Mouse (Mus musculus) brown adipose tissue, adult 24 weeks (tissue): ENCODE results near the gene Fat3. TPM values are rescaled to one million over a fixed set of nuclear protein-coding genes. Genes with fewer than 3 reads are reported as not detected.

ENCODE experiments used
- H3K27ac ChIP-seq: fragments of 200-500 bp; replicated peaks from 2 replicates; pipeline ENCODE4 v1.5.1; 2012; ENCODE audit warnings: low read depth, mild to moderate bottlenecking, low read length
- H3K4me1 ChIP-seq: fragments of 200-500 bp; 2 replicates; pipeline ENCODE4 v1.6.1; 2012; ENCODE audit warnings: low read length, mixed read lengths; ENCODE audit not compliant: control insufficient read depth, insufficient read depth, insufficient read length
- H3K4me3 ChIP-seq: fragments of 200-500 bp; 2 replicates; pipeline ENCODE4 v1.5.1; 2012; ENCODE audit warnings: low read depth, mild to moderate bottlenecking, low read length, moderate library complexity; ENCODE audit not compliant: insufficient read depth
- polyA plus RNA-seq: library from polyadenylated mRNA; stranded (reverse); fragments of >200 nt; gene quantifications from 2 replicates; pipeline ENCODE4 v1.2.4, GENCODE M21; 2012; ENCODE audit not compliant: missing spikeins, insufficient read depth, insufficient read length

The Fat3 gene
- polyA plus RNA-seq, 1 experiment: not detected

DNA sequence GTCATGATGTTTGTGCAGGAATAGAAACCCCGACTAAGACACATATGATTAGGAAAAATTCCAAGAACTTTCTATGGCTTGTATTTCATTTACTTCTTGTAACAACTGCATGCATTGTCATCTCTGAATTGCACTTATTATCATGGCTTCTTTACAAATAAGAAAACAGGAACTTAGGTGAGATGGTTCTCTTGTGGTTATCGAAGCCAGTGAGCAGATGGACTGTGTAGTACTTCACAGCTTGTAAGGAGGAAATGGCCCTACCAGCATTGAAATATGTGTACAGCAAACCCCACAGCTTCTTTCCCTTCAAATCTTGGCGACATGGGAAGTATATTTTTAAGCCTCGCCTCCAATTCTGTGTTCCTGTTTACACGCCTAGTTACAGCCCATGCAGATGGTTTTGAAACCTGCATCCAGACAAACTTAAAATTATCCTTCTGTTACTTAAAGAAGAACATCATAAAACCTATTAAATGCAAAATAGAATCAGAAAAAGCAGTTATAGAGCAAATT is 570.1 kb downstream of the Fat3 start:
- H3K4me3 ChIP-seq: no peak overlapping the region
- H3K27ac ChIP-seq: no peak overlapping the region

DNA sequence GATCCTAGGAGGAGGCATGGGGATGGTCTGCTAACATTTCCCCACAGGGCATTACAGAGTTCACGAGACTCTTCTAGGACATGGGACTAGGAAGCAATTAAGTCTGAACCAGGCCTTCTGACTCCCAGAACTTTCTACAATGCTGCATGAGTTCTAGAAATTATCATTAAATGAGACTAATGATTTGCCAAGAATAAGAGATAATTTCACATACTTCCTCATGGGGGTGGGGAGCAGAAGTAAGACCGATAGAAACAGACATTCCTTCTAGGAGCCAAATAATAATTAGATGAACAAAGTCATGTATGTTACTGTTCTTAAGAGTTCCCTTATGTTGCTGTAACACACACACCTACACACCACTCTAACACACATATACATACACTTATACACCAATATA is 572.8 kb downstream of the Fat3 start:
- H3K4me1 ChIP-seq: no peaks in the 10 kb centered on the region
- no peak overlapping the region for H3K27ac ChIP-seq
- H3K4me3 ChIP-seq: no peak overlapping the region

More for the DNA sequence above, 570.1 kb downstream of the Fat3 start:
- no peaks in the 10 kb centered on the region for H3K4me1 ChIP-seq

DNA sequence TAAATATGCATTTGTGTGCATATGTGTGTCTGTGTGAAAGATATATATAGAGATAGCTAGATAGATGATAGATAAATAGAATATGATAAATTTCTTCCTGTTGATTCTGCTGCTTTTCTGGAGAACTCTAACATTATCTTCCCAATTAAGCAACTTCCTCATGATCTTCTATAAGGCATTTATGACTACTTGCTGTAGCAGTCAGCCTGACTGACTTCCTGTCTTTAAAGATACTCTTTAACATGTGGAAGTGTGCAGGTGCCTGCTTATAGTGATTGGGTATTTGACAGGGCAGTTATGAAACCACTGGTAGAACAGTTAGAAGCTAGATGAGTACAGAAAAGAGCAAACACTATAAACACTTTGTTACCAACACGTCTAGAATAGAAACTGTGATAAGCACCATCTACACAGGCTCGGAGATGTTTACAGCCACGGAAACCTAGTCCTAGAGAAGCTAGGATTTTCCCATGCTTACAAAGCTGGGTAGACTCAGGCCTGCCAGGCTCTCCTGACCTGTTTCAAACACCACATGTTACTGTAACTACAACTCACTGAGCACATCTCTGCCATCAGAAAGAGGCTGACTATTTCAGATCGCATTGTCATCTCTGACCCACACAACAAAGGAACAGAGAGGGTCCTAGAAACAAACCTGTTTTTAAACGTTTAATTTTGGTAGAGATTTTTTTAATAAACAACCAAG is 573.6 kb downstream of the Fat3 start:
- no peaks in the 10 kb centered on the region for H3K4me1 ChIP-seq
- H3K4me3 ChIP-seq: no peak overlapping the region
- no peak overlapping the region for H3K27ac ChIP-seq

DNA sequence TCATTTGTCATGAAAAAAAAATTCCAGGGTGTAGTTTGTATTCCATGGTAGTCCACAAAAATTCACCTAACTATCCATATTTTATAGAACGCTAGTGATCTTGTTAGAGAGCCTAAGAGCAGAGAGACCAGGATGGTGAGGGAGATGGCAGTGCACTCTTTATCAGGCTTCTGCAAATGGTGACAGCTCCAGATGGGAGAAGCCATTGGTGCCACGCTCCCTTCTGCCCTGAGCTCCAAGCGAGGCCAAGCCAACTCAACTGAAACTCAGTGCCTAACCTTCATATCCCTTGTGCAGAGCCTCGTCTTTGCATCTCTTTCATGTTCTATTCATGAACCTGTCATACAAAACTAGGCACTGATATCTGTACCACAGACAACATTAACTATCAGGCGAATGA is 575.8 kb downstream of the Fat3 start:
- no peak overlapping the region for H3K27ac ChIP-seq
- no peak overlapping the region for H3K4me3 ChIP-seq
- H3K4me1 ChIP-seq: no peaks in the 10 kb centered on the region

DNA sequence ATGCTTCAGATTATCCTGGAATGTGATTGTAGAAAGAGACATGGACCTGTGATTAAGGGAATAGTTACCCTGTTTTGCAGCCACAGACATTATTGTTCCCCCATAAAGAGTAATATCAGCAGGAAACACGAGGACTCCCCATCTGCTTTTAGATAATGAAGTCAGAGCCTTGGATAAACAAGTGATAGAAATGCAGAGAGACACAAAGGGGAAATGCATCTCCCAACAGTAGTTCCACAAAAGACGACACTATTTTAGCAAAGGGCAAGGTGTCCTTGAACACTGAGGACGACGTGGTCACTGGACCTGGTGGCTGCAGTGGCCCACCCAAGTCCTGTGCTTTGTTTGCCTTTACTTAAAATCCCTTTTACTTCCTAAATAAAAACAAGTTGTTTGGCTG is 580.8 kb downstream of the Fat3 start:
- H3K4me3 ChIP-seq: no peak overlapping the region
- no peaks in the 10 kb centered on the region for H3K4me1 ChIP-seq
- no peak overlapping the region for H3K27ac ChIP-seq

DNA sequence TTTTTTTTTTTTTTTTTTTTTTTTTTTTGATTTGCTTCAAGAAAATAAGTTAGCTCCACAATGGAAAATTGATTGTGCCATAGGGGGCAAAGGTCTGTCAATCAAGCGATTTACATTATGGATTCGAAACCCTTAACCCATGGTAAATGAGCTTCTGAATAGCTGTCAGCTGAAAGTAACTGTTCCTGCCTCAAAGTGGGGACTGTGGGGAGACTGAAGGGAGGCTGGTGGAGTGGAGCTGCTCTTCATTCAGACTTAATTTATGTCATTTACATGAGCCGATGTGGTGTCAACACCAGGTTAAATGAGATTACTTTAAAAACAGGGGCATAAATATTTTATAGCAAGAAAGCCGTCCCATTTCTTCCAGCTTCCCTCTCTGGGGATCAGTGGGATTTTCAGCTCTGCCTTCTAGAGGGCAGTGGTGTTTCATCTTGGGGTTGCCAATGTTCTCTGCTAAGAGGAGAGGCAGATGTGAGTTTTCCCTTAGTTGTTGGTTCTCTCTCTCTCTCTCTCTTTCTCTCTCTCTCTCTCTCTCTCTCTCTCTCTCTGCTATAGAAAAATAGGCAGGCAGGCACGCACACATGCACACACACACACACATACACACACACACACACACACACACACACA is 581.6 kb downstream of the Fat3 start:
- no peak overlapping the region for H3K4me3 ChIP-seq
- H3K4me1 ChIP-seq: no peaks in the 10 kb centered on the region
- no peak overlapping the region for H3K27ac ChIP-seq

DNA sequence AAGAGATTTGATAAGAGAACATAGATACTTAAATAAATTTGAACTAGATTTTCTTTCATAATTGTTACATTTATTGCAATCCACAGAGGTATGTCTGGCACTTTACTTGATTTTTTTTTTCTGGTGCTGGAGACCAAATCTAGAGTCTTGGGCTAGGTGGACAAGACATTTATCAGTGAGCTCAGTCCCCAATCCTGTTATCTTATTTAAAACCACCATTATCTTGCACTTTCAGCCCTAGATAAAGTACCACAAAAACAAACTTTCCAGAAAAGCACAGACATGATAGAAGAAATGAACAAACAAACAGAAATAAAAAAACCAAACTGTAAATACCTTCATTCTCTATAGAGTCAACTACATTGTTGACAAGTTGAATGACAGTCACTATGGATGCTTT is 584.5 kb downstream of the Fat3 start:
- Histone ChIP-seq H3K4me3 (no peak overlapping the region), H3K27ac (no peak overlapping the region), H3K4me1 (no peaks in the 10 kb centered on the region)

DNA sequence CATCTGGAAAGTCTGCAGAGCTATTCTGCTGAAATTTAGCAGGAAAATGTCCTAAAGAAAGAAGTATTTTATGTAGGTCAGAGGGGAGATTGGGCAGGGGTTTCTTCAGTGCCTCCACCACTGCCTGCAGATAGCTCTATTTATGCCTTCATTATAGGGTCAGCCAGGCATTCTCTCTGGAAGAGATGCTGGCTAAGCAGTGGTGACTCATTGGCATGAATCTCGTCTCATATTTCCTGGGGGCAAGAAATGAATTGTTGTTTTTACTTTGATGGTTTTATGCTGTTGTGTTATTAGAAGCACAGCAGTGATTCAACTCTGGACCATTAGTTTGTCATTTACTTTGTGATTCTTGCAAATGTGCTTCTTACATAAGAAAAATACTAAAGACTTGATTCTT is 588.4 kb downstream of the Fat3 start:
- Histone ChIP-seq H3K4me3 (no peak overlapping the region), H3K27ac (no peak overlapping the region), H3K4me1 (no peaks in the 10 kb centered on the region)

DNA sequence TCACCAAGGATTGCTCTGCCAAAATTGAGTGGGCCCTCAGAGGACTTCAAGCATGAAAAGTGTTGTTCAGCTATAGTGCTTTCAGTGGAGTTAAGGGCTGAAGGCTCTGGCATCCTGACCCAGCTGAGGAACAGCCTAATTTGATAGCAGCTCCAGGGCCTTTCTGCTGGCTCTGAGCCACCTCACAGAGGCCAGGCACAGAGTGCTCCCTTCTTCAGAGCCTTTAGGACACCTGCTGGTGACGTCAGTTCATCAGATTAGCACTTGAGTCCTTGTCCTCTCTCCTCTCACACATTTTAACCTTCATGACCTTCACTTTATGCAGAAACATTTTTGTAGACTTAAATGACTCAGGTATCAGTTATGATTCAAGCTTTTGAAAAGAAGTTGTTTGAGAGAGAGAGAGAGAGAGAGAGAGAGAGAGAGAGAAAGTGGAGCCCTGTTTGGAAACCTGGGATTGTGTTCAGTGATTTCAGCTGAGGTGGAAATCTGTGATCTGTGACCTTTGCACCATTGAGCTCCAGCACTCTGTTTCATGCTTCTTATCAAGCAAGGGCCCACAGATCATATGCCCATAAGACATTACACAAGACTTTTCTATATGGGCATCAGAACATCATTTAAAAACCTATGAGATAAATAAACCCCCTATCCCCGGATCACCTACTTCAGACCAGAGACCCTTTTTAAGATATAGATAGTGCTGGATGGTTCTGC is 591.5 kb downstream of the Fat3 start:
- H3K27ac ChIP-seq: no peak overlapping the region
- H3K4me3 ChIP-seq: no peak overlapping the region
- no peaks in the 10 kb centered on the region for H3K4me1 ChIP-seq

DNA sequence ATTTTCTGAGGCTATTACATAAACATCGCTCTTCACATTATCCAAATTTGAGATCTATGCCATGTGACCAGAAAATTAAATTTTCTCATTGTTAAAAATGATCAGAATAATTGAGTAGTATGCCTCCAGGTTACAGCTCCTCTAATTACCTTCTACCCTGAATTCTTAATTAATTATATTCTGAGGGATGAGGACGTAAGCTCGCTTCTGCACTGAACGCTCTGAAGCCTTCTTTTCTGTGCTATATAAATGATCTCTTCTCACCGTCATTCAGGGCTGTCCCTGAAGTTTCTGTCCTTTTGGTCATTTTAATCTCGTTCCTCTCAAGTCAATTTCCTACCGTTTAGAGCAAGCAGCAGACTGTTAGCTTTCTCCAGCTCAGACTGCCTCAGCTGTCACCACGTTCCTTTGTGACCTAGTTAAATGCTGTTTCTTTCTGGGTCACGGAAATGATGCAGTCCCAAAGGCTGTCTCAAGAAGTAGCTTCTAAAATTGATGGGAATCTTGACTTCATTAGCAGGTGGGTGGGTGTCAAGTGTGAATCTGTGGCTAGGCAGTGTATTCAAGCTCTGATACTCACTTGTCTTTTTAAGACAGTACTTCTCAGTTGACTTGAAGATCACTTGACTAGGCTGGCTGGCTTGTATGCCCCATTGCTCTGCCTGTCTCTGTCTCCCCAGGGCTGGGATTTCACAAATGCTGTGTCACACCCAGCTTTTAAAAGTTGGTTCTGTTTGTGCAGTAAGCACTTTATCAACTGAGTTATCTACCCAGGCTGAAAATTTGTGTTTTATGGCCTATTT is 596.9 kb downstream of the Fat3 start:
- H3K4me3 ChIP-seq: no peak overlapping the region
- H3K4me1 ChIP-seq: no peaks in the 10 kb centered on the region
- no peak overlapping the region for H3K27ac ChIP-seq

DNA sequence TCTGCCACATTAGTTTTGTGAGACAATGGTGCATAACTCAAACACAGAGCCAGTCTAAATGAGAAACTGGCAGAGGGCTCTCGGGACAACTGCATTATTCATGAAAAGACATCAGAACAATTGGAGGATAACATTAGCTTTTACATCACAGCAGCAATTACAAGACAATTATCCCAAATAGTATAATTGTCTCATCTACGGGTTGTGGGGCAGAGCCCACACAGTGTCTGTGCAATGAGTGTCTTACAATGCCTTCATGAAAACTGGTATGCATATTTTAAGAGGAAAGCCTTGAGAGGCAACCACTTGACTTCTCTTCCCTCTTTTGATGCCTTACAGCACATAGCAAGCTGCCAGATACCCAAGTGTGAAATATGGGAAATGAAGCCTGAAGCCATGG is 603.0 kb downstream of the Fat3 start:
- Histone ChIP-seq H3K27ac (no peak overlapping the region), H3K4me3 (no peak overlapping the region), H3K4me1 (no peaks in the 10 kb centered on the region)

DNA sequence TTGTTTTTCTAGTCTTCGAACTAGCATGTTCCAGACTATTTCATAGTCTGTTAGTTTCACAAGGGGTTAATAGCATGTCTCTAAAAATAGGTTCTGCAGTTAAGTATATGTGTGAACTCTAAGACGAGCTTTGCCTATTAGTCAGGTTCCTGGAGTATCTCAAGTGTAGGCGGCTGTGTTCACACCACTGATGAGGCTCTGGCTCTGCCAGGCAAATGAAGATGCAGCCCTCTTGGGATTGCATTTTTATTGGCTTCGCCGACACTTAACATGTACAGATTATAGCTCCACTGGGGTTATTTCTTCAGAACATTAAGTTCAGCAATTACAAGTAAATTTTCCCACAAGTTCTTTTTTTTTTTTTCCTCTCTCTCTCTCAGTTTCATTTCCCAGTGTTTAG is 614.3 kb downstream of the Fat3 start:
- H3K4me3 ChIP-seq: no peak overlapping the region
- H3K4me1 ChIP-seq: no peaks in the 10 kb centered on the region
- H3K27ac ChIP-seq: no peak overlapping the region

DNA sequence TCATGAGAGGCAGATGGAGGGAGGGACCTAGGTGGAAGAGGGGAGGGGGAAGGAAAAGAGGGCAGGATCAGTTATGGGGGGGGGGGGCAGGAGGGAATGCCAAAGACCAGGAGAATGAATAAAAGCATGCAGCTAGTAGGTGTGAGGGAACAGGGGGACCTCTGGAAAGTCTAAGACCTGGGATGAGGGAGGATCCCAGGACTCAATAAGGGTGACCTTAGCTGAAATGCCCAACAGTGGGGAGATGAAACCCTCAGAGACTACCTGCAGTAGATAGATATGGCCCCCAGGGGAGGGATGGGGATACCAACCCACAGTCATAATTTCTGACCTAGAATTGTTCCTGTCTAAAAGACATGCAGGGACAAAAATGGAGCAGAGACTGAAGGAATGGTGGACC is 620.3 kb downstream of the Fat3 start:
- Histone ChIP-seq H3K27ac (no peak overlapping the region), H3K4me3 (no peak overlapping the region), H3K4me1 (no peaks in the 10 kb centered on the region)

DNA sequence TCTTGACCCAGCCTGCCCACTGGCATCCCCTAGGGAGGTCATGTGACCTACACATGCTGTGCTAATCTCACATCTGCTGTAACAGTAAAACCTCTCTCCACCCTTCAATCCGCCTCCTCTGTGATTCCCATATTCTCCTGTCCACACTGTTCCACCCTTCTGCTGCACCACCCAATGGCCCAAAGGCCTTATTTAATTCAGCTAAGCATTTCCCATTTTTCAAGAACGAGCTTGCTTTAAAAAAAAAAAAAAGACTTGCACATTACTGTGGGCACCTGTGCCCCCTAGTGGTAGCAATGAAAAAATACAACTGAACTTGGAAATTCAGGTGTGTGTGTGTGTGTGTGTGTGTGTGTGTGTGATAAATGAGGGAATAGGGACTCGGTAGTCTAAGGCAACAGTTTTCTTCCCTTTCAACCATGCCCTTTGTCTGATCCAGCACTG is 620.9 kb downstream of the Fat3 start:
- no peak overlapping the region for H3K4me3 ChIP-seq
- no peak overlapping the region for H3K27ac ChIP-seq
- H3K4me1 ChIP-seq: no peaks in the 10 kb centered on the region
